Mouse (Mus musculus) embryonic fibroblast, embryonic 13.5 days (primary cell): ENCODE data around the gene Rhoh. TPM values are rescaled to one million over a fixed set of nuclear protein-coding genes. Genes with fewer than 3 reads are reported as not detected.

Experiments used
- H3K27ac ChIP-seq: 2 replicates; pipeline ENCODE4 v1.5.1; 2012; ENCODE audit warnings: low read length, control low read depth, inconsistent platforms; ENCODE audit not compliant: insufficient read depth
- H3K4me1 ChIP-seq: 2 replicates; pipeline ENCODE4 v1.6.1; 2011; ENCODE audit warnings: low read length; ENCODE audit not compliant: control insufficient read depth, insufficient read depth
- H3K4me3 ChIP-seq: 2 replicates; pipeline ENCODE4 v1.5.1; 2011; ENCODE audit warnings: mild to moderate bottlenecking, control low read depth, low read length; ENCODE audit not compliant: insufficient read depth
- CTCF ChIP-seq: IDR thresholded peaks from 2 replicates; pipeline ENCODE4 v1.5.1; 2011; ENCODE audit warnings: mild to moderate bottlenecking, control low read depth, low read length, moderate library complexity, borderline replicate concordance; ENCODE audit not compliant: insufficient read depth
- POLR2A ChIP-seq: IDR thresholded peaks from 2 replicates; pipeline ENCODE4 v1.6.1; 2011; ENCODE audit warnings: low read depth, mild to moderate bottlenecking, control low read depth, low read length, moderate library complexity
- polyA plus RNA-seq: library from polyadenylated mRNA; stranded (reverse); fragments of >200 nt; gene quantifications from 2 replicates; pipeline ENCODE4 v1.2.4, GENCODE M21; 2011; ENCODE audit warnings: low read depth; ENCODE audit not compliant: missing spikeins, insufficient read length

The Rhoh gene
- polyA plus RNA-seq, 1 experiment, result not detected

DNA sequence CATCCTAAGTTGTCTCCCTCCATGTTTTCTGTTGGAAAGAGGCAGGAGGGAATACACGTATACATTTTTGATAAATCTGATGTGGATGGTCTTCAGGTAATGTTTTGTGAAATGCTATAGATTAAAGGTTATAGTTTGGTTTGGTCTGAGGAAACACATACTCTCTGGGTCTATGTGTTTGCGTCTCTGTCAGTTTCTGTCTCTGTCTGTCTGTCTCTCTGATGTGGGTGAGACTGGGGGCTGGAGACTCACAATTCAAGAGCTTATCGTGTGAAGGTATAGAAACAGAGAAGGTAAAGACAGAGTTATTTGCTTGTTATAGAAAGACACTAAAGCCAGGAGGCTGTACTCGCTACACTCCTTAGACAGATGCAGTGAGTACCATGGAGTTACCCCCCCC is 8.6 kb downstream of the Rhoh start:
- no peak overlapping the region for H3K4me3 ChIP-seq
- TF ChIP-seq POLR2A (no peak), CTCF (no peak)
- no peak overlapping the region for H3K27ac ChIP-seq
- no peaks in the 10 kb centered on the region for H3K4me1 ChIP-seq

DNA sequence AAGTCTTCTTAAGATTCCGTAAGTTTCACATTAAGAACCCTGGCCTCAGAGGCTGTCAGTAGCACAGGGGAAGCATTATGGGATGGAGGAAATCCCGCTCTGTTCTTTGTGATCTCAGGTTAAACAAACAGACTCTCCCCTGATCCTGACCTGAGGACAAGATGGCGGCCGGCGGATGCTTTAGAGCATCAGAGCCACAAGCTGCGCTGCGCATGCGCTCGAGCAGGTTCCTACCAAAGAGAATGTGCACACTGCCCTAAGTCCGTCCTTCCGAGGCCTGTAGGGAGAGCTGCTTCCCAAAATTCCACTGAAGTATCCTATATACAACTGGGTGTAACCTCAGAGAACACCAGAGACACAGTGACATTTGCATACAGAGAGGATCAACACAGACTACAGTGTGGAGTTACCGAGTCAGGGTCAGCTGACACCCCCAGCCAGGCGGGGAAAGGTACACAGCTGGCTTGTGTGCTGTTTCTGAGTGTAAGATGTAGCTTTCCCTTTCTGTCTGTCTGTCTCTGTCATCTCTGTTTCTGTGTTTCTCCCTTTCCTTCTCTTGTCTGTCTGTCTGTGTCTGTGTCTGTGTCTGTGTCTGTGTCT is 10.4 kb downstream of the Rhoh start:
- no peaks in the 10 kb centered on the region for H3K4me1 ChIP-seq
- TF ChIP-seq CTCF (no peak), POLR2A (no peak)
- no peak overlapping the region for H3K4me3 ChIP-seq
- H3K27ac ChIP-seq, result no peak overlapping the region

DNA sequence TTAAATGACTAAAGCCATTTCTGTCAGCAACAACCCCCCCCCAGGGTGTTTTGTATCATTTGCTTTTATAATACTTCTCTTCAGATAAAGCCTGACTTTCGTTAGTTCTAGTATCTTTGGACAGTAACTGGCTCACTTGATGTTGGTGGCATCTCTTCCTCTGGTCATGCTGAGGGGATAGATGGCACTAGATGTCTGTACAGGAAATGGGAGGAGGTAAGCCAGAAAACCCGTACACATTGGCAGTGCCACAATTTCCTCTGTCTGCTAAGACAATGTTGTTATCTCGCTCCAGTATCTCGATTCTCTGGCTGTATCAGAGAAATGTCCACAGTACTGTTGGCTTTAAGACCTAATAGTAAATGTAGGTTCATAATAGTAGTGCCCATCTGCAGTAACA is 12.2 kb downstream of the Rhoh start:
- Histone ChIP-seq H3K4me1 (no peaks in the 10 kb centered on the region), H3K4me3 (no peak overlapping the region), H3K27ac (no peak overlapping the region)
- no peak for TF ChIP-seq POLR2A
- no peak for TF ChIP-seq CTCF

DNA sequence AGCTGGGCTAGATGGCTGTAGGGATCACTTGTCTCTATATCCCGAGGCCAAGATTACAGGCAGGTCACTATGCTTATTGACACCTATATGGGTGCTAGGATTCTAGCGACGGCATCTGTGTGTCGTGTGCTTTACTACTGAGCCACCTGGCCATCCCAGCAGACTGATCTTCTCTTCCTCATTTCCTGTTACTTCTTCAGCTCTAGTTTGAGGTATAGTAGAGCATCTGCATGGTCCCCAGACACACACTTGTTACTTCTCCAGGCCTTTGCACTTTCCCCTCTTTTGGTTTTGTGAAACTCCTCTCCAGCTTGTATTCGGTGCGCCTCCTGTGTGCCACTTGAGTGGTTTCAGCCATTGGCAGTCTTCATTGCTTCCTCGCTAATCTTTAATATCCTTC is 14.3 kb downstream of the Rhoh start:
- Histone ChIP-seq H3K27ac (no peak overlapping the region), H3K4me1 (no peaks in the 10 kb centered on the region), H3K4me3 (no peak overlapping the region)
- TF ChIP-seq CTCF, result no peak
- no peak for TF ChIP-seq POLR2A

DNA sequence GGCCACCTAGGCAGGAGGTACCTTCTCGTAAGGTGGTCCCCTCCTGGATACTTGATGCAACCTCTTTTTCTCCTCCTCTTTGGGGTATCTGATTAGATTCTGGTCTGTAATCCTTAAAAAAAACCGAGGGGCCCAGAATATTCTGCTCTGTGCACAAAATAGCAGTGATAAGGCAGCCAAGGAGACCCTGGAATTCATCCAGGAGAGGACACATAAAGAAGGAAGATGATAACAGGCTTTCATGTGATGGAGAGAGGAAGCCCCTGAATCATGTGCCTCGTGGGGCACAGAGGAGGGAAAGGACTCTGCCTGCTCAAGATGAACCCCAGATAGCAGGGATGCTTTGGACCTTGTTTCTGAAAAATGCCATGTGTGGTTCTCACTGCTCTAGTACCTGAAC is 17.4 kb downstream of the Rhoh start:
- Histone ChIP-seq H3K27ac (no peak overlapping the region), H3K4me3 (no peak overlapping the region), H3K4me1 (no peaks in the 10 kb centered on the region)
- TF ChIP-seq CTCF (no peak), POLR2A (no peak)

DNA sequence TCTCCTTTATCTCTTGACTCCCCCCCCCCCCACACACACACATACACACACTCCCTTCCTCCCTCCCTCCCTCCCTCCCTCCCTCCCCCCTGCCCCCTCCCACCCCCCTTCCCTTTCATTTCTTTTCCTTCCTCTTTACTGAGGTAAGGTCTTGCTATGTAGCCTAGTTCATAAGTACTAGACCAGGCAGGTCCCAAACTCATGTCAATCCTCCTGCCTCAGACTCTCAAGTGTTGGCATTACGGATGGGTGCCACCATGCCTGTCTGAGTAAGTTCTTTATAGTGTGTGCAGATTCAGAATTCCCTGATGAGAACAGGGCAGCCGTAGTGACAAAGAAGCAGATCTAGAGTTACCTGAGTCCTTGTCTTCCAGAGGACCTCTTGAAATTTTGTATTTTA is 20.2 kb downstream of the Rhoh start:
- no peaks in the 10 kb centered on the region for H3K4me1 ChIP-seq
- no peak overlapping the region for H3K4me3 ChIP-seq
- TF ChIP-seq POLR2A (no peak), CTCF (no peak)
- no peak overlapping the region for H3K27ac ChIP-seq

DNA sequence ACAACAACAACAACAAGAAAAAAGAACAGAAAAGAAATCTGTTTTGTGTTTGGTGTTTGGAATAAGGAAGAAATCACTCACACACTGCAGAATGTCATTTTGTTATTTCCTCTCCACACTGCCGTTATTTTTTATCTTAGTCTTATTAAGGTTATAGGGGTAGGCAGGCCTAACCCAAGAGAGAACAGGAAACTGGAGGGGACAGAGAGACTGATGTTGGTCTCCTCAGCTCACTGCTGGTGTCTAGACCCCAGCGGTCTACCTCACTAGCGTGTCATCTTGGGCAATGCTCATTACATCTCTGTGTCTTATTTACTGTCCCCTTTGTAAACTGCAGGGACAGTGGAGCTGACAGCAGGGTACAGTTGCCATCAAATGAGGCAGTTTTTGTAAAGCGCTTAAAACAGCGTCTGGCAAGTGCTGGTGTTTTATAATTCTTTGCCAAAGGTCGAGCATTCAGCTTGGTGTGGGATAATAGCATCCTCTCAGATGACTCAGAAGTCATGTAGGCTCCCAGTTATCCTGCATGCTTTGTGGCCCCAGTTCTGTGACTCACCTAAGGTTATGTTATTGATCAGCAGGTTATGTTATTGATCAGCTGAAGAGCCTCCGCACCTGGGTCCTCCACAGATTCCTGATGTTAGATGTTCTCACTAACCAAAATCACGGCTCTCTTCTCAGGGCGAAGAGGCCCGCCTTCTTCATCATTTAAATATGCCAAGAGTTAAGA is 21.6 kb downstream of the Rhoh start:
- Histone ChIP-seq H3K27ac (no peak overlapping the region), H3K4me1 (no peaks in the 10 kb centered on the region), H3K4me3 (no peak overlapping the region)
- TF ChIP-seq POLR2A, result no peak
- TF ChIP-seq CTCF, result no peak

DNA sequence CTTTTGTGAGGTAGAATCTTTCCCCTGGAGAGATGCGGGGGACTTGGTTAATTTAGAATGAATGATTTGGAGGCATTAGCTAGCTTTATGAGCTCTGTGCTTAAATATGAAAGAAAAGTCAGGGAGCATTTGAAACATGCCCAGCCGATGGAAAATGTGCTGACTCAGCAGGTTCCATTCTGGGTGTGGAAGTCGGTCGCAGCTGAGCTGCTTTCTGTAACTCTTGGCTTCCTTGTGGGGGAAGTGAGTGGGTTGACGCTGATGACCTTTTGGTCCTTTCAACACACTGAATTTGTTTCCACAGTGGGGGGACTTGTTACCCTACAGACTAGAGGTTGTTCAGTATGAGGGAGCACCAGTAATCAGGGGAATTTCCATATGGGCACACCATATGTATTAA is 22.3 kb downstream of the Rhoh start:
- TF ChIP-seq POLR2A (no peak), CTCF (no peak)
- Histone ChIP-seq H3K27ac (no peak overlapping the region), H3K4me3 (no peak overlapping the region), H3K4me1 (no peaks in the 10 kb centered on the region)

DNA sequence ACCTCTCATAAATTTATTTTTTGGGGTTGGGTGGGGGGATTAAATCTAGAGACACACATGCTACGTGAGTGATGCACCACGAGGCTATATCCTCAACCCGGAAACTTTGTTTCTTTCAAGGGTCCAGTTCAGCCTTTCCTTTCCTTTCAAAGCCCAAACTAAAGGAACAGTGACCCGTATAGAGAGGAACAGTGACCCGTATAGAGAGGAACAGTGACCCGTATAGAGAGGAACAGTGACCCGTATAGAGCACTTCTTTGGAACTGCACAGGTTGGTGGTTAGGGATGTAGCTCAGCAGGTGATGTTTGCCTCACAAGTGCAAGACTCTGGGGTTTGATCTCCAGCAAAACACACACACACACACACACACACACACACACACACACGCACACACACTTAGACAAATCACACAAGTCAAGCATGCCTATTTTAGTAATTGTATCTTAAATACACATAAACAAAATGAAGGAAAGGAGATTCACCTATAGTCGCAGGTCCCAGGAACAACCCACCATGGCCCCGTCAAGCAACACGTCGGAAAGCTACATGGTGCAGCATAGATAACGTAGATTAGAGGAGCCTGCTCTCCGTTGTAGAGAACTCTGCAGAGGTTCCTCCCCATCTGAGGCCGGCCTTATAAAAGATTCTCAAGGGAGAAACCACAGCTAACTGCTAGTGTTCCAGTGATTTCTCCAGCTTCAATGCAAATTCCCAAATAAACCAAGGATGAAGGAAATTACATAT is 24.9 kb downstream of the Rhoh start:
- TF ChIP-seq CTCF (no peak), POLR2A (no peak)
- no peak overlapping the region for H3K4me3 ChIP-seq
- no peak overlapping the region for H3K27ac ChIP-seq
- no peaks in the 10 kb centered on the region for H3K4me1 ChIP-seq

DNA sequence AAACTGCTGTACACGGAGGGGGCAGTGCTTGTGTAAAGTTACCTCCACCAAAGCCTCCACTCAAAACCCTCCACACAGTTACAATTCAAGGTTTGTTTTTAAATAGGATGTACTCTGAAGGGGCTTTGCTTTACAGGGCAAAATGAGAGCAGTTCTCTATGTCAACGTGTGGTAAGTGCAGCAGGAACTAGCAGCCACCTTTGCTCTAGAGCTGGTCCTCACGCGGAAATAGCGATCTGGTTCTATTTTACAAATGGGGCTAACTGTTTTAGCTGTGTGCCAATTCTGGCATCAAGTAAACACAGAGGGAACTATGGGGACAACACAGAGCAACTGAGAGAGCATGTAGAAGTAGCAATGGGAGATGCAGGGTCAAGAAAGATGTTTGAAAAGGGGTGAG is 27.1 kb downstream of the Rhoh start:
- Histone ChIP-seq H3K27ac (no peak overlapping the region), H3K4me3 (no peak overlapping the region), H3K4me1 (no peaks in the 10 kb centered on the region)
- no peak for TF ChIP-seq CTCF
- TF ChIP-seq POLR2A, result no peak

DNA sequence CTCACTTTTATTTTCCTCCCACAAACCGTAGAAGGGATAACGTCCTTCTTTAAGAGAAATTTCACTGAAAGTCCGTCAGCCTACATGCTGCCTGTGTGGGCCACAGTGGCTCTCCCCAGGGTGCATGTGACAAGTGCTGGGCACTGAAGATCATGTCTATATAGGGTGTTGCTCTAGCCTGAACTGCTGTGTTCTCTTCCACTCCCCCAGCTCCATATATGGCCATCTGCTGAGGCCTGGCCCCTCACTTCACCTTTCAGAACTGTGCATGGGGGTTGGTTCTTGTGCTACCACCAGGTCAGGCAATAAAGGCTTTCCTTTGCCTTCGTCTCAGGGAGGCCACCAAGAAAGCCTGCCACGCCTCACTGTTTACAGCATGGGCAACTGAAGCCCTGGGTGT is 28.0 kb downstream of the Rhoh start:
- Histone ChIP-seq H3K27ac (no peak overlapping the region), H3K4me1 (no peaks in the 10 kb centered on the region), H3K4me3 (no peak overlapping the region)
- TF ChIP-seq CTCF (no peak), POLR2A (no peak)
